Mouse (Mus musculus) bone marrow macrophage, adult 2 months (primary cell): ENCODE results near the gene Zxdc.

Source experiments
- CTCF ChIP-seq: IDR thresholded peaks from 2 replicates; pipeline ENCODE4 v1.5.1; 2012; ENCODE audit warnings: low read depth, mild to moderate bottlenecking, low read length, moderate library complexity
- POLR2A ChIP-seq: IDR thresholded peaks from 2 replicates; pipeline ENCODE4 v1.6.1; 2012; ENCODE audit warnings: mild to moderate bottlenecking, low read depth, low read length, borderline replicate concordance

- no peak for TF ChIP-seq POLR2A
- no peak for TF ChIP-seq CTCF
Observed at GRCm38 (mm10) chr6:90360024-90360781, 9.1 kb upstream of the Zxdc start.
